Mouse (Mus musculus): ENCODE measurements around the gene Mgst3. TPM values are rescaled to one million over a fixed set of nuclear protein-coding genes. Genes with fewer than 3 reads are reported as not detected.

Gene Mgst3
- polyA plus RNA-seq, 1 experiment from 2014 or later: 20.3 TPM

DNA sequence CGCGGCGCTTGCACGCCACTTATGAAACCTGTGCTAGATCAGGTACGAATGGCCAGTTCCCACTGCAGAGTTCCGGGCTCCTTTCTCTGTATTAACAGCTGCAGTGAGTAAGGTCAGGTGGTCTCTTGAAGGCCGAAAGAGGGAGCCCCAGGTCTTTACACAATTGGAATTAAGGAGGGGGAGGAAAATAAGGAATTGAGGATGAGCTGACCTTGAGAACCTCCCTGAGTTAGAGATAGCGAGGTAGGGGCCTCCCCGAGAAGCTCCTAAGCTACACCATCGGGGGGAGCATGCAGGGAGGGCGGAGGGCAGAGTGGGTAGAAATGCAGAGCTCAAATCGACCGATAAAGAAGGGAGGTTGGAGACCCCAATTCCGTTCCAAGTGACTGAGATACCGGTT lies 360 bp downstream of the Mgst3 start:
- H3K4me3 ChIP-seq (ENCODE audit: inconsistent target): peak overlapping the region; percentile 94
- peak overlapping the region; percentile 61 for H3K27ac ChIP-seq
- WGBS (ENCODE audit: missing documents): under 1% methylated on average over 15 of the region's 15 CpGs

DNA sequence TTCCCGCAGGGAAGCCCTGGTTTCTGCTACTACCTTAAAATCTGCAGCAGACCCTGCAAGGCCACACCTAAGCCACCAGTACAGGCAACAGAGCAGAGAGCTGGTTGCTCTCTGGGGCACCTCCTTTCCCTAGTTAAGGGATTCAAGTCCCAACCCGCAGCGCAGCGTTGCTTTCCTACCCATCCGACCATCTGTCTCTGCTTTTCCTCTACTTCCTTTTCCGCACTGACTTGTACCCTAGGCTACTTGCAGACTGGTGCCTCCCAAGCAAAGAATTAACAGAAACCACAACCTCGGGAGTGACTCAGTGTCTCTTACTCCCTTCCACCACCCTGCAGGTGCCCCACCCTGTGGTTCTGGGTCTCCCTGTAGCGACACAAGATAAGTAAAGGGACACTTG lies 954 bp downstream of the Mgst3 start:
- no peaks in the 10 kb centered on the region for H3K36me3 ChIP-seq (ENCODE audit: inconsistent target)
- H3K27ac ChIP-seq: peak overlapping the region; percentile 61
- 2% methylated on average over 8 of the region's 8 CpGs for WGBS (ENCODE audit: missing documents)
- H3K79me2 ChIP-seq (ENCODE audit: inconsistent target): peaks cover 49% of the 10 kb centered on the region
- H3K4me3 ChIP-seq (ENCODE audit: inconsistent target): peak overlapping the region; percentile 94

More for the DNA sequence above, 360 bp downstream of the Mgst3 start:
- Histone ChIP-seq H3K36me3 (ENCODE audit: inconsistent target) (no peaks in the 10 kb centered on the region), H3K79me2 (ENCODE audit: inconsistent target) (peaks cover 43% of the 10 kb centered on the region)

DNA sequence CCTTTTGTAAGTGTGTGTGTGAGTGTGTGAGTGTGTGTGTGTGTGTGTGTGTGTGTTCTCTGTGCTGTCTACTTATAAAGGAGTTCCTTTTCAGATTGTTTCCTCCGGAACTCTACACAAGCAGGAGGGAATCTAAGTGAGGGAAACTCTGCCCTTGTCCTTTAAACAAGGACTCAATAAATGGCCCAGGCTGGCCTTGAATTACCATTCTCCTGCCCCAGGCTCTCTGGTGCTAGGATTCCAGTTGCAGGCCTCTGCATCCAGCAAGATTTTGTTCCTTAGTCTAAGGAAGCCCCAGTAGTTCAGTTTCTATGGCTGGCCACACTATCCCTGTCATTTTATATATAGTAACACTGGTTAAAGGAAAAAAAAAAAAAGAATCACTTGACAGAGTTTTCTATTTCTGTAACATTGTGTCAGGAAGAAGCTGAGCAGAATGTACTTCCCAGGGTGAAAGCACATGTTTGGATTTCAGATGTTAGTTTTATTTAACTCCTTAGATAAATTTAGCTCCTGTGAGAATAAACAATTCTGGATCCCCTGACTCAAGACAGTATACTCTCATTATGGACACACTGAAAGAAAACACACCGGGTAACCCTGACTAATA lies 1.5 kb downstream of the Mgst3 start:
- peak overlapping the region; percentile 61 for H3K27ac ChIP-seq
- H3K4me3 ChIP-seq (ENCODE audit: inconsistent target): peak overlapping the region; percentile 94
- WGBS (ENCODE audit: missing documents): 53% methylated on average over 2 of the region's 2 CpGs
- H3K36me3 ChIP-seq (ENCODE audit: inconsistent target): no peaks in the 10 kb centered on the region
- H3K79me2 ChIP-seq (ENCODE audit: inconsistent target): peaks cover 51% of the 10 kb centered on the region

DNA sequence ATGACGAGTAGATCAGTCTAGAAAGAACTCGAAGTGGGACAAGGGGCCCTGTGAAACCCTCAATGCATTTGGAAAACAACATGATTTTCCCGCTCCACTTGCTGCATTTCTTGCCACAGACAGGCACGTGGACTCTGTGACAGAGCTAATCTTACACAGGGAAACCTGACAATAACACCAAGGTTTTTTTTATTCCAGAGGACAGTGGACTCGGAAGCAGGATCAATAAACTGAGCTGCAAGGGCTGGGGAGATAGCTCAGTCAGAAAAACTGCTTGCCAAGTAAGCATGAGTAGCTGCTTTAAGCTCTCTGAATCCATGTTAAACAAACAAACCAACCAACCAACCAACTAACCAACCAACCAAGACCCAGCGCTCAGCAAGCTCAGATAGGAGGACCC lies 2.4 kb downstream of the Mgst3 start:
- 96% methylated on average over 6 of the region's 6 CpGs for WGBS (ENCODE audit: missing documents)
- Histone ChIP-seq H3K36me3 (ENCODE audit: inconsistent target) (no peaks in the 10 kb centered on the region), H3K4me3 (ENCODE audit: inconsistent target) (no peak overlapping the region), H3K79me2 (ENCODE audit: inconsistent target) (peaks cover 54% of the 10 kb centered on the region), H3K27ac (no peak overlapping the region)

DNA sequence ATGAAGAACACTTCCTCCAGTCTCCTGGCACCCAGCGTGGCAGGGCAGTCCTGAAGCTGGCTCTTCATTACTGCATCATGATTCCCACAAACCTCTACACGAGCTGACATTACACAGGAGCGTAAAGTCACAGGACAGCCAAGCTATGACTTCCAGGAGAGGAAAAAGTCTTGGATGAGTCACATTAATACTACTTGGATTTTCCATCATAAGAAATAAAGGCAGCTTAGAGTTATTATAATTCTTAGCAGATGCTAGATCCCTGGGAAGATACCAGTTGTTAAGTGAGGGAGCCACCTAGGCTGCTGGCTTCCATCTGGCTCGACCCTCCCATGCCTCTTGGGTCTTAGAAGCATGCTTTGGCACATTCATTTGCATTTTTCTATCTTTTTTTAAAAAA lies 3.3 kb downstream of the Mgst3 start:
- Histone ChIP-seq H3K79me2 (ENCODE audit: inconsistent target) (peaks cover 60% of the 10 kb centered on the region), H3K4me3 (ENCODE audit: inconsistent target) (no peak overlapping the region), H3K27ac (no peak overlapping the region), H3K36me3 (ENCODE audit: inconsistent target) (no peaks in the 10 kb centered on the region)
- WGBS (ENCODE audit: missing documents): 96% methylated on average over 4 of the region's 4 CpGs

DNA sequence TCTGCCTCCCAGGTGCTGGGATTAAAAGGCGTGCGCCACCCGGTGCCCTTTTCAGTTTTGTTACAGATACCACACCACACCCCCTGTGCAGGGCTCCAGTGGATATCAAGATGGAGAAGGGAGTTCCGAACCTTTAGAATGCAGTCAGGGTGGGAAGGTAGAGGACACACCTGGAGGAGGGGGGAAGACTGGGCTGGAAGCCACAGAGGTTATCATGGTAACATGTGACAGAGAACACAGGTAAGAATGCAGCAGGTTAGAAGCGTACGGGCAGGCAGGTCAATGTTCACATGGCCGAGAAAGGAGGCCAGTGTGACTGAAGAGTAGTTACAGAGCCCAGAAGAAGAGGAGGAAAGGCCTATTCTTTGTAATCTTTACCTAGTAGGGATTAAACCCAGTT lies 4.1 kb downstream of the Mgst3 start:
- Histone ChIP-seq H3K4me3 (ENCODE audit: inconsistent target) (no peak overlapping the region), H3K79me2 (ENCODE audit: inconsistent target) (peaks cover 60% of the 10 kb centered on the region), H3K27ac (no peak overlapping the region), H3K36me3 (ENCODE audit: inconsistent target) (no peaks in the 10 kb centered on the region)
- 97% methylated on average over 6 of the region's 7 CpGs for WGBS (ENCODE audit: missing documents)

DNA sequence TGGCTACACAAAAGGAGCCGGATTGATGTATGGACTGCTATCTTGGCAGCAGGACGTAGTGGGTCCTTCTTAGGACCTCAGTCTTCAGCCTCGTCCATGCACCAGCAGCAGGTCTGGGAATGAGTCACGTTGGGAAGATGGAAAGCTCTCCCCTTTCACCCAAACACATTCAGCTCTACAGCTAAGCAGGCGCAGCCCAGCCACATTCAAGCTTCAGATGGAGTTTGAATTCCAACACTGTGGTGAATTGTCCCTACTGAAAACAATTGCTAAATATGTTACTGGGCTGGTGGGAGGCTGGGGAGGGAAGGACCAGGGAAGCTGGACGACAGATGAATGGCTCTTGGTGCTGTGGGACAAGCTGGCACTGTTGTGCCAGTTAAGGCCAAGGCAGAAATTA lies 5.1 kb downstream of the Mgst3 start:
- WGBS (ENCODE audit: missing documents): 90% methylated on average over 6 of the region's 6 CpGs
- Histone ChIP-seq H3K4me3 (ENCODE audit: inconsistent target) (no peak overlapping the region), H3K79me2 (ENCODE audit: inconsistent target) (peaks cover 64% of the 10 kb centered on the region), H3K36me3 (ENCODE audit: inconsistent target) (no peaks in the 10 kb centered on the region), H3K27ac (no peak overlapping the region)

DNA sequence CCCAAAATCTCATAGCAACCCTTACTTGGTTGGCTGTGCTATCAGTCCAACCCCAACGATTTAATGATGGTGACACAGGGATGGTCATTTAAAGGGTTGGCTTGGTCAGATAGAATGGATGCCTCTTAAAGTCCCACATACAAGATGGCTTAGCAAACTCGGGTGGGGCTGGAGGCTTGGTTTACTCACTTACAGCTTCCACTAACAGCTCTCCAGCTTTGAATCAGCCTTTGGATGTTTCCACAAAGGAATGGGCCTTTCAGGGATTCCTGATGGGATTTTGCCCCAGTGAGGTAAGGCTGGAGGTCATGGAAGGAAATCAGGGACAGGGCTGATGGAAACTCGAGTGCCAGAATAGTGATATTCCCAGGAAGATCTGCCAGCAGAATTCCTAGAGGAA lies 5.8 kb downstream of the Mgst3 start:
- peaks cover 61% of the 10 kb centered on the region for H3K79me2 ChIP-seq (ENCODE audit: inconsistent target)
- 91% methylated on average over 3 of the region's 3 CpGs for WGBS (ENCODE audit: missing documents)
- H3K27ac ChIP-seq: no peak overlapping the region
- H3K36me3 ChIP-seq (ENCODE audit: inconsistent target): no peaks in the 10 kb centered on the region
- H3K4me3 ChIP-seq (ENCODE audit: inconsistent target): no peak overlapping the region

DNA sequence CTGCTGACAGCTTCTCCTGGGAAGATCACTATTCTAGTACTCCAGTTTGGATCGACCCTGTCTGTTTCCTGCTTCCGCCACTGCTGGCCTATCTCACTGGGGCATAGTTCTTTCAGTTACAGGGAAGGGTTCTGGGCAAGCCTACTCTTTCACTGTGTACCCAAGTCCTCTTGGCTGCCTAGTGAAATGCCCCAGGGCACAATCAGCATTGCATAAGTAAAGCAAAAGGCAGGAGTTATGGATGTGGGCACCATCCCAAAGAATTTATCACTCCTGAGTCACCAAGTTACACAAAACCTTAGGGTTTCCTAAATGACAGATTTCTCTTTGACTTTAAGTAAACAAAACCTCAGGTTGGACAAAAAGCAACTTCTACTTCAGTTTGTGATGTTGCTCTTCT lies 6.3 kb downstream of the Mgst3 start:
- no peak overlapping the region for H3K27ac ChIP-seq
- no peaks in the 10 kb centered on the region for H3K36me3 ChIP-seq (ENCODE audit: inconsistent target)
- no peak overlapping the region for H3K4me3 ChIP-seq (ENCODE audit: inconsistent target)
- H3K79me2 ChIP-seq (ENCODE audit: inconsistent target): peaks cover 66% of the 10 kb centered on the region
- 88% methylated on average over 2 of the region's 2 CpGs for WGBS (ENCODE audit: missing documents)

DNA sequence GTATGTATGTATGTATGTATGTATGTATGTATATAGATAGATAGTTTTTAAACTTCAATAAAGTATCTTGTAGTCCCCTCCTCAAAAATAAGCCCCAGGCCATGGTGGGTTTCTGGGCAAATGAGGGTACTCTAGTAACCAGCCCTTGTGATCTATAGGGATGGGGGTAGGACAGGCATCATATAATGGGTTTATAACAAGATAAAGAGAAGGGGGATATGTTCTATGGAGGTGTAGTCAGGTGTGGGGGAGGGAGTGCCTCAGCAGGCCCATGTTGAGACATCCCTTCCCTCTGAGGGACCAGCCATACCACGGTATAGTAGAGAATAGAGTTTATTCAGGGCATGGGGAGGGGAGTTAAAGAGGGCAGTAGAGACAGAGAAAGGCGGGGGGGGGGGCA lies 7.2 kb downstream of the Mgst3 start:
- Histone ChIP-seq H3K79me2 (ENCODE audit: inconsistent target) (peaks cover 66% of the 10 kb centered on the region), H3K27ac (no peak overlapping the region), H3K4me3 (ENCODE audit: inconsistent target) (no peak overlapping the region), H3K36me3 (ENCODE audit: inconsistent target) (no peaks in the 10 kb centered on the region)
- 93% methylated on average over 2 of the region's 2 CpGs for WGBS (ENCODE audit: missing documents)

DNA sequence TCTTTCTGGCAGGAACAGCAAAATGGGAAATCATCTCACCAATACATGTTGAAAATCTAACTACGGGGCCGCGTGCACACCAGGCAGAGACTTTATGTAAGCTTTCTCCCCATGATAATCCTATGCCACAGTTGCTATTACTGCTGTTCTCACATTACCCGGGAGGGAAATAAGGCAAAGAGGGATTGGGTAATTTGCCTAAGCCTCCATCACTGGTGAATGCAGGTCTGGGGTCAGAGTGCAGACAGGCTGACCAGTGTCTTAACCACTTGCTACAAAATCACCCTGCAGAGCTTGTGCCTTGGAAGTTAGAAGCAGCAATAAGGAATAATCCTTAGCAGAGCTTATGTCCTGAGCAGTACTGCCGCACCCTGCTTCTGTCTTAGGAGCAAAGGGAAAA lies 8.0 kb downstream of the Mgst3 start:
- Histone ChIP-seq H3K79me2 (ENCODE audit: inconsistent target) (peaks cover 62% of the 10 kb centered on the region), H3K36me3 (ENCODE audit: inconsistent target) (no peaks in the 10 kb centered on the region), H3K27ac (no peak overlapping the region), H3K4me3 (ENCODE audit: inconsistent target) (no peak overlapping the region)
- WGBS (ENCODE audit: missing documents): 86% methylated on average over 5 of the region's 5 CpGs

DNA sequence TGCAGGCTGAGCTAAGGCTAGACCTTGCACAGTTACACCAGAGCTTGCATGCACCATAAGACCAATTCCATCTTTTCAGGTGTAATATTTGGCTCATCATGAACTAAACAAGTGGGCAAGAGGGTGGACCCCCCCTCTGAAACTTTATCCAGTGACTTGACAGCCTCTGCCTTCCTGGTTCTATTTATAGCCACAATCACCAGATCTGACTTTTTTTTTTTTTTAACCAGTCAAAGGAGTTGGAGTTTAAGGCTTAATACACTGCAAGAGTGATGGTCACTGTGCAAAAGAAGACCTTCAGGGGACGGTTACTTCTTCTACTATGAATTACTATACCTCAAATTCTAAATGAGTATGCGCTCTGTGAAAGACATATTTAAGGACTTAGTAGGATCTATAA lies 8.4 kb downstream of the Mgst3 start:
- 100% methylated on average over 2 of the region's 2 CpGs for WGBS (ENCODE audit: missing documents)
- no peaks in the 10 kb centered on the region for H3K36me3 ChIP-seq (ENCODE audit: inconsistent target)
- H3K79me2 ChIP-seq (ENCODE audit: inconsistent target): peaks cover 57% of the 10 kb centered on the region
- no peak overlapping the region for H3K4me3 ChIP-seq (ENCODE audit: inconsistent target)
- no peak overlapping the region for H3K27ac ChIP-seq

DNA sequence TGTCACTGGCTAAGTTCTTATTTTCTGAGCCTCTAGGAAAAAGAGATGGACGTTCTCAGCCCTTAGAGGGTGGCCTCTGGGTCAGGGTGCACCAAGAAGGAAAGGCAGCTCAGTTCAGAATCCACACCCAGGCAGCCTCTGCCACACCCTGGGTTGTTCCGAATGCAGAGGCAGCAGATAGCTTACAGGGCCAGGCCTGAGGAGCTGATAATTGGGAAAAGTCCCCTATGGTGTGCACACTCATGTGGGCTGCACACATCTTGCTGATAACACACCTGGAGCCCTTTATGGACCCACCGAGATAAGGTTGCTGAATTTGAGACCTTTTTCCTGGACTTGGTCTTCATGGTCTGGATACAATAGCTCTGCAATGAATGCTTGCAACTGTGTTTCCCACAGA lies 9.5 kb downstream of the Mgst3 start:
- 91% methylated on average over 3 of the region's 3 CpGs for WGBS (ENCODE audit: missing documents)
- peaks cover 47% of the 10 kb centered on the region for H3K79me2 ChIP-seq (ENCODE audit: inconsistent target)
- H3K27ac ChIP-seq: no peak overlapping the region
- H3K36me3 ChIP-seq (ENCODE audit: inconsistent target): no peaks in the 10 kb centered on the region
- H3K4me3 ChIP-seq (ENCODE audit: inconsistent target): no peak overlapping the region

DNA sequence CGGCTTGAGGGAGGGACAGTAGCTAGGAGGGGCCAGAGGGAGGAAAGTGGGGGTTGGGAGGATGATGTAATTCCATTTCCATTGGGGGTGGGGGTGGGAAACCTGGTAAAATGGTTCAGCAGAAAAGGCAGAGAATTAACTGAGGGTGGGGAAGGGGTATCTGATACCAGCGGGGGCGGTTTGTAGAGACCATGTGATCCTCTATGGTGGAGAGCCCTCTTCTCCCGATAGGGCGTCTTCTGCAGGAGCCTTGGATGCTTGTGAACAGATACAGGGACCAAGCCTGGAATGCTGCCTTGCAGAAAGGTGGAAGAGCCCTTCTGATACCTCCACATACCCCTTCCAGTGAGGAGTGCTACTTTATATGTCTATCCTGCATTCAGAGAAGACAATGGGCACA lies 10.5 kb downstream of the Mgst3 start:
- H3K27ac ChIP-seq: no peak overlapping the region

DNA sequence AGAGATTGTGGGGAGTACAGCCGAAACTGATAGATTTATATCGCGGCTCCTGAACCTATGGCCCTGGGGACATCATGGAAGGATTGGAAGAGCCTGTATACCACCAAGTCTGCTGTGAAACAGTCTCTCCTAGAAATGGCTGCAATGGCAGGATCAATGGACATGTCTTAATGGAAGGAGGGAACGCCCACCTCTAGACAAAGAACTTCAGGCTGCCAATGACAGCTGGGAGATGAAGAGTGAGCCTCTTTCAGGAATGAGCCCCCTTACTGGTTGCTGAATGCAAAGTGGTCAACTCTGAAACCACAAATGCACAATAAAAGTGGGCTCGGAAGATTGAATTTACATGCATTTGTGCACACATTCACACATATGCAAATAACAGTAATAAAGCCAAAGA lies 10.9 kb downstream of the Mgst3 start:
- H3K4me3 ChIP-seq (ENCODE audit: inconsistent target): no peak overlapping the region
- H3K79me2 ChIP-seq (ENCODE audit: inconsistent target): peaks cover 33% of the 10 kb centered on the region
- no peak overlapping the region for H3K27ac ChIP-seq
- H3K36me3 ChIP-seq (ENCODE audit: inconsistent target): no peaks in the 10 kb centered on the region
- 85% methylated on average over 5 of the region's 5 CpGs for WGBS (ENCODE audit: missing documents)

More for the DNA sequence above, 10.5 kb downstream of the Mgst3 start:
- H3K79me2 ChIP-seq (ENCODE audit: inconsistent target): peaks cover 37% of the 10 kb centered on the region
- 94% methylated on average over 5 of the region's 5 CpGs for WGBS (ENCODE audit: missing documents)
- H3K4me3 ChIP-seq (ENCODE audit: inconsistent target): no peak overlapping the region
- no peaks in the 10 kb centered on the region for H3K36me3 ChIP-seq (ENCODE audit: inconsistent target)

DNA sequence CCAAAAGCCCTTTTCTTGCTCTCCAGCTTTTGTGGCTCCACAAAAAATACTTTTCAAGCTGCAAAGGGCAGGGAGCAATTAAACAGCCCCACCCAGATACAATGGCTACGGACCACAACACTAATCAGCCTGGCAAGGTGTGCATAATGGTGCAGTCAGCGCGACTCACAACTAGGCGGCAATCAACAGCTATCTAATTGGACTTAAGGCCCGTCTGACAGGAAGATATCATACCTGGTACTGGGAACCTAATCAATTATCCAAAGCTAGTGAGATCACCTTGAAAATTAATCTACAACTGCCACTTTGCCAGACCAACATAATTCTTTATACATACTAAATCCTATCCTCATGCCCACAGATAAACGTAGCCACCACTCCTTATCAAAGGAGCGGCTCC lies 11.3 kb downstream of the Mgst3 start:
- no peak overlapping the region for H3K27ac ChIP-seq
- WGBS (ENCODE audit: missing documents): 95% methylated on average over 7 of the region's 7 CpGs
- 0 out of 2 replicates have a peak, but pooled peaks cover under 1% of the 10 kb centered on the region for H3K36me3 ChIP-seq (ENCODE audit: inconsistent target)
- no peak overlapping the region for H3K4me3 ChIP-seq (ENCODE audit: inconsistent target)
- peaks cover 32% of the 10 kb centered on the region for H3K79me2 ChIP-seq (ENCODE audit: inconsistent target)

All from macrophage (primary cell).